Mouse (Mus musculus) ES-Bruce4 (cell line): ENCODE results near the gene Synpo2. TPM values are rescaled to one million over a fixed set of nuclear protein-coding genes. Genes with fewer than 3 reads are reported as not detected.

Experiments
- H3K27ac ChIP-seq: 2 replicates; pipeline ENCODE4 v1.5.1; 2012; ENCODE audit warnings: low read length, inconsistent platforms; ENCODE audit not compliant: insufficient read depth
- H3K27me3 ChIP-seq: 2 replicates; pipeline ENCODE4 v1.6.1; 2012; ENCODE audit warnings: mild to moderate bottlenecking, low read length, inconsistent platforms; ENCODE audit not compliant: control insufficient read depth, poor library complexity, insufficient read depth, severe bottlenecking
- H3K36me3 ChIP-seq: 2 replicates; pipeline ENCODE4 v1.6.1; 2012; ENCODE audit warnings: inconsistent platforms, mild to moderate bottlenecking, low read length, moderate library complexity; ENCODE audit not compliant: control insufficient read depth, poor library complexity, insufficient read depth, severe bottlenecking
- H3K4me1 ChIP-seq: one replicate; pipeline ENCODE4 v1.8.1; 2011; ENCODE audit warnings: low read length; ENCODE audit not compliant: control insufficient read depth, insufficient read depth
- H3K4me3 ChIP-seq: 2 replicates; pipeline ENCODE4 v1.5.1; 2011; ENCODE audit warnings: low read depth, mild to moderate bottlenecking, low read length
- H3K9ac ChIP-seq: 2 replicates; pipeline ENCODE4 v1.6.1; 2012; ENCODE audit warnings: low read depth, mild to moderate bottlenecking, inconsistent platforms; ENCODE audit not compliant: poor library complexity, severe bottlenecking
- H3K9me3 ChIP-seq: replicated peaks from 2 replicates; pipeline ENCODE4 v1.6.1; 2012; ENCODE audit warnings: mild to moderate bottlenecking, low read length, inconsistent platforms; ENCODE audit not compliant: control insufficient read depth, poor library complexity, insufficient read depth, severe bottlenecking
- CTCF ChIP-seq: IDR thresholded peaks from one replicate; pipeline ENCODE4 v1.8.1; 2011; ENCODE audit warnings: low read depth, low read length
- EP300 ChIP-seq: IDR thresholded peaks from 2 replicates; pipeline ENCODE4 v1.6.1; 2011; ENCODE audit warnings: low read depth, low read length; ENCODE audit not compliant: insufficient read depth
- POLR2A ChIP-seq: IDR thresholded peaks from one replicate; pipeline ENCODE4 v1.8.1; 2011; ENCODE audit warnings: low read length; ENCODE audit not compliant: insufficient read depth
- polyA plus RNA-seq: library from polyadenylated mRNA; stranded (reverse); fragments of >200 nt; gene quantifications from 2 replicates; pipeline ENCODE4 v1.2.4, GENCODE M21; 2011; ENCODE audit warnings: low read depth; ENCODE audit not compliant: missing spikeins, insufficient read depth, insufficient read length

The Synpo2 gene
- polyA plus RNA-seq, 1 experiment = 1.8 TPM

- H3K4me1 ChIP-seq = no peaks in the 10 kb centered on the region
- no peak overlapping the region for H3K9ac ChIP-seq
- TF ChIP-seq CTCF (no peak), POLR2A (no peak)
- H3K36me3 ChIP-seq = no peaks in the 10 kb centered on the region
- H3K4me3 ChIP-seq = no peak overlapping the region
- no peak overlapping the region for H3K27ac ChIP-seq
- H3K27me3 ChIP-seq = no peaks in the 10 kb centered on the region
- H3K9me3 ChIP-seq = peaks cover 4% of the 10 kb centered on the region; the same call in 1 of the 2 replicates
Measured at GRCm38 (mm10) chr3:123080017-123080725, 155.8 kb downstream of the Synpo2 start.

GRCm38 (mm10) chr3:123075759-123076158, 160.2 kb downstream of the Synpo2 start:
- Histone ChIP-seq H3K9ac (no peak overlapping the region), H3K27ac (no peak overlapping the region)

DNA sequence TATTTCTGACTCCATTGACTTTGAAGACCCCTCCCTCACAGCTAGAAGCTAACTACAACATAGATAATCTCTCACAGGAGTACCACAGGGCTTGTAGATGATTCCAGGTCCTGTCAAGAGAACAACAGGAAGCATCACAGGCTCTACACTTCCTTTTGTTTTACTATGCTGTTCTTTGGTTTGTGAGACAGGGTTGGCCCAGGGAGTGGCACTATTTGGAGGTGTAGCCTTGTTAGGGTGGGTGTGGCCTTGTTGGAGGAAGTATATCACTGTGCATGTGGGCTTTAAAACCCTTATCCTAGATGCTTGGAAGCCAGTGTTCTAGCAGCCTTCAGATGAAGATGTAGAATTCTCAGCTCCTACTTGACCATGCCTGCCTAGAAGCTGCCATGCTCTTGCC, 160.9 kb downstream of the Synpo2 start:
- Histone ChIP-seq H3K9me3 (peaks cover 4% of the 10 kb centered on the region; the same call in 1 of the 2 replicates), H3K4me3 (no peak overlapping the region), H3K36me3 (no peaks in the 10 kb centered on the region), H3K27ac (no peak overlapping the region), H3K27me3 (no peaks in the 10 kb centered on the region), H3K4me1 (no peaks in the 10 kb centered on the region), H3K9ac (no peak overlapping the region)
- no peak for TF ChIP-seq EP300
- TF ChIP-seq POLR2A = no peak
- TF ChIP-seq CTCF = no peak

More at GRCm38 (mm10) chr3:123075759-123076158, 160.2 kb downstream of the Synpo2 start:
- Histone ChIP-seq H3K4me1 (no peaks in the 10 kb centered on the region), H3K4me3 (no peak overlapping the region), H3K27me3 (no peaks in the 10 kb centered on the region), H3K36me3 (no peaks in the 10 kb centered on the region), H3K9me3 (peaks cover 4% of the 10 kb centered on the region; the same call in 1 of the 2 replicates)
- TF ChIP-seq POLR2A (no peak), EP300 (no peak), CTCF (no peak)

DNA sequence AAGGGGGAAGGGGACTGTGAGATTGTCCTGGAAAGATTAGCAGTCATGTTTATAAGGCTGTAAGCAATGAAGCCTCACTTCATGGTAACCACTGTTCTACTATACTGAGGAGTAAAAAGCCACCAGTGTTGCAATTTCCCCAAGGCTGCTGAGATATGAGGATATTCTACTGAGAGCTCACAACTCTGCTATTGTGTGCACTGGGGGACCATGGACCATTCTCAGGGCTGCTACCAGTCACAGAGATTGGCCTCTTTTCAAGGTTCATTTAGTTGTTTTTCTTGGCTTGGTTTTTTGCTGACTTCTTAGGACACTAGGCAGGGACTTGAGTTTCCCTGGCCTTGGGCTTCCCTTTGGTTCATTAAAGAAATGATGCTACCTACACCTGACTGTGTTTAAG, 162.6 kb downstream of the Synpo2 start:
- H3K9me3 ChIP-seq = peaks cover 4% of the 10 kb centered on the region; the same call in 1 of the 2 replicates
- no peak overlapping the region for H3K27ac ChIP-seq
- no peaks in the 10 kb centered on the region for H3K36me3 ChIP-seq
- no peak overlapping the region for H3K9ac ChIP-seq
- no peaks in the 10 kb centered on the region for H3K4me1 ChIP-seq
- TF ChIP-seq EP300 (no peak), POLR2A (no peak), CTCF (no peak)
- H3K27me3 ChIP-seq = no peaks in the 10 kb centered on the region
- no peak overlapping the region for H3K4me3 ChIP-seq

GRCm38 (mm10) chr3:123072472-123072871, 163.5 kb downstream of the Synpo2 start:
- no peaks in the 10 kb centered on the region for H3K4me1 ChIP-seq
- H3K9ac ChIP-seq = no peak overlapping the region
- no peaks in the 10 kb centered on the region for H3K27me3 ChIP-seq
- no peak for TF ChIP-seq EP300
- no peak for TF ChIP-seq CTCF
- TF ChIP-seq POLR2A = no peak
- H3K9me3 ChIP-seq = peaks cover 4% of the 10 kb centered on the region; the same call in 1 of the 2 replicates
- H3K36me3 ChIP-seq = no peaks in the 10 kb centered on the region
- no peak overlapping the region for H3K4me3 ChIP-seq
- H3K27ac ChIP-seq = no peak overlapping the region

- TF ChIP-seq EP300 (no peak), CTCF (no peak), POLR2A (no peak)
- Histone ChIP-seq H3K9me3 (no peaks in the 10 kb centered on the region), H3K27me3 (no peaks in the 10 kb centered on the region), H3K36me3 (no peaks in the 10 kb centered on the region), H3K4me1 (no peaks in the 10 kb centered on the region), H3K4me3 (no peak overlapping the region), H3K9ac (no peak overlapping the region), H3K27ac (no peak overlapping the region)
Measured at GRCm38 (mm10) chr3:123070996-123071395, 165.0 kb downstream of the Synpo2 start.
